Mouse (Mus musculus): ENCODE measurements around the gene Fsd2.
A peak's percentile ranks its signal among the peaks of the same experiment; 100 is the strongest.

Gene Fsd2

DNA sequence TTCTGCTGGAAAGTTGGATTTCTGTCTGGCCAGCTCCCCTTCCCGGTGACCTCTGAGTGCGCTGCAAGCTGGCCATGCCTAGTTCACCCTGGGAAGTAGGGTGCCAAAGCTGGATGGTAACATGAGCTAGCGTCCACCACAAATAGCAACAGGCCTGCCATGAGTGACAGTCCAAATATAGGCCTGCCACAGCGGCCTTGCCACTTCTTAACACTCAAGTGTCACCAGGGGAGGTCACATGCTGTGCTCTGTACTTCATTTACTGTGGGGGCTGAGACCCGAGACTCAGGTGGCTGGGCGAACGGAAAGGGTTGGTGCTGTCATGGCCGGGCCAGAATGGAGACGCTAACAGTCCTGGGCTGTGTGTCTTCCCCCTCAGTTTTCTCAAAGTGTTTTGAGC is at the start of gene Fsd2:
Gene Fsd2, minus strand, starts transcription at position 53 of the 400 bp plus-strand sequence.
- DNase-seq (ENCODE audit: low read depth, low spot score) = no peak

DNA sequence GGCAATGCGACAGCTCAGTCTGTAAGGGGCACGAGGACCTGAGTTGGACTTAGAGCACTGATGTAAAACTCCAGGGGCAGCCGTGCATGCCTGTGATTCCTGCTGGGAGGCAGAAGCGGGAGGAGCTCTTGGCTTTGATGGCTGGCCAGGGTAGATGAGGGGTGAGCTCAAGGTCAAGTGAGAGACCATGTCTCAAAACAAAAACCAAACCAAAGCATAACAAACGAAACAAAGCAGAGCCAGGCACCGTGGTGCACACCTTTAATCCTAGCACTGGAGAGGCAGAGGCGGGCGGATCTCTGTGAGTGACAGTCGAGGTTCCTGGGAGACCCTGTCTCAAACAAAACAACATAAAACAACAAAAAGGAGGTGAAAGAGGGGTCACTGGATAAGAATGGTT is 48.3 kb upstream of the Fsd2 start:
- peak; percentile 88 for DNase-seq (ENCODE audit: low read depth, low spot score)

DNA sequence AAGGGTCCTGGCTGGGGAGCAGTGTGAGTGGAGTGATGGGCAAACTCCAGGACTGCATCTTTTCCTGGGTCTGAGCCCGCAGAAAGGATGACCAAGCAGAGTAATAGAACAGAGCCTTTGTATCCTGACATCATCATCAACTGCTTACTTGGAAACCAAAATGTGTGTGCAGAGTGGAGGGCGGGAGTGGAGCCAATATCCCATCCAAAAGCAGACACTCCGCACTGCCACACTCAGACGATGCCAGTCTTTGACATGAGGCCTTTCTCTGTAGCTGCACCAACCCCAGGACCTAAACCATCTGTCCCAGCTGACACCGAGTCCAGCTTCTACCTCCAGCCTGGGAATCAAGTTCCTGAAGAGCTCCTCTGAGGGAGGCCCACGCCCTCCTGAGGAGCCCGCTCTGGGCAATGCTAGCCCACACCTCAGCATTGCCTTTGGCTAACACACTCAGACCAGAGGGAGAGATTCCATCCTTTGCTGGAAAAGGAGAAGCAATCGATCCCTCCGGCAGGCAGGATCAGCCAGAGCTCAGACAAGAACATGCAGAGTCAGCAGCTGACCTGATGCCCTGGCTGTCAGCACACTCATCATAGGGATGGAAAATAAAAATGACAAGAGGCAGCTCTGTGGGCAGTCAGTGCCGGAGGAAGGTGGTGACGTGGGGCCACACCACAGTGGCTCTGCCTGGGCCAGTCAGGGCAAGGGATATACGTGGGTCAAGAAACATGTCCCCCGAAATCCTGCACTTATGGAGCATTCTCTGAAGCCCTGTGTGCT is 46.3 kb upstream of the Fsd2 start:
- no peak for DNase-seq (ENCODE audit: low read depth, low spot score)

DNA sequence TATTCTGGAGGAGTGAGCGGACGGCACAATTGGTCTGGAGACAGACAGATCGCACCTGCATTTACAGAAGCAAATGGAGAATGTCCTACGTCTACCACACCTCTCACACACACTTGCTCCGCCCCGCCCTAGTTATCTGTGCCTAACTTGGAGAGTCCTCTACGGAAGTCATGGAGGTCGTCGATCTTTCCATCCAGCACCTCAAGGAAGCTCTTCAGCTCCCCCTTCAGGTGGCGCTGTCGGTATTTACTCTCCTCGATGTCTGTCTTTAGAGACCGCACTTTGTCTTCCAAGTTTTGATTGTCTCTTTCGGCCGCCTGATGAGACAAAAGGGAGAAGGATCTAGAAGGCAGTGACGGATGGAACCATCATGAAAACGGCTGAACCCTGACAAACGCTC is 43.4 kb upstream of the Fsd2 start:
- DNase-seq (ENCODE audit: low read depth, low spot score) = peak; percentile 93

DNA sequence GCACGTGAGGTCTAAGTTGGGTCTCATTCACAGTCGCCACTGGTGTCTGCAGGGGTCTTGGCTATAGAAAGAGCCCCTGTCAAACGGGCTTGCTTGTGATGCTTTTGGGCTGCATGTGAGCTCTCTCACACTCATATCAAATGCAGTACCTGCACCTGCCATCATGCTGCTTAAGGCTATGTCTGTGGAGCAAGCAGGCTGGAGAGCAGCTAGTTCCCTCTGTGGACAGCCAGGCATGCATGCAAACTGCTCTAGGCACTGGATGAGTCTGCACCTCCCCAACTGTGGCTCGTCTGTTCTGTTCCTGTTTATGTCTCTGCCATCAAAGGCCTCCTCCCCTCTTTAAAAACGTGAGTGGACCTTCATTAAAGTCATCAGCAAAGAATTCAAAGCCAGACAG is 39.7 kb upstream of the Fsd2 start:
- no peak for DNase-seq (ENCODE audit: low read depth, low spot score)

DNA sequence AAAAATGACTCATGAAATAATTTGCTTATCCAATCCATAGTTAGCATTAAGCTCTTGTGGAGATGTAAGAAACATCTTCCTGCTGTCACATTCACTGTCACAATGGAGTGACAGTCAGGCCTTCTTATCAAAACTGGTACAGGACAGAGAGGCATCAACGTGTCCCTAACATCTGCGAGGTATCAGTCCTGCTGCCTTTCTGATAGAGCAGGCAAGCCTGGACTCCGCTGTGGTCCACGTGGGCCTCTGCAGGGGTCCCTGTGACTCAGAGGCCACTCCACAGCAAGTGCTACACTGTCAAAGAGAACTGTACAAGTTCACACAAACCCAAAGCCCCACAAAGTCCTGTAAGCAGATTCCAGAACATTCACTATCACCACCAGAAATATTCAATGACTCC is 38.7 kb upstream of the Fsd2 start:
- no peak for DNase-seq (ENCODE audit: low read depth, low spot score)

DNA sequence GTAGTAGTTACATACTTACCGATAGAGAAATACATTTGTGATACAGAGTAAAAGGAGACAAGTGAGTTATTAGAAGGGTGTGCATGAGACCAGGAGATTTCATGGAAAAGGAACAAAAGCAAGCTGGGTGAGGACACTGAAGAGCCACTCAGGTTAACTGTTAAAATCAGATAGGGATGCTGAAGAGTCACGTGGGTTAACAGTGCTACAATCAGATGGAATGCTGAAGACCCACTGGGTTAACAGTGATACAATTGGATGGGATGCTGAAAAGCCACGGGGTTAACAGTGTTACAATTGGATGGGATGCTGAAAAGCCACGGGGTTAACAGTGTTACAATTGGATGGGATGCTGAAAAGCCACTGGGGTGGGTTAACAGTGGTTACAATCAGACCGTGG is 38.2 kb upstream of the Fsd2 start:
- DNase-seq (ENCODE audit: low read depth, low spot score) = no peak

DNA sequence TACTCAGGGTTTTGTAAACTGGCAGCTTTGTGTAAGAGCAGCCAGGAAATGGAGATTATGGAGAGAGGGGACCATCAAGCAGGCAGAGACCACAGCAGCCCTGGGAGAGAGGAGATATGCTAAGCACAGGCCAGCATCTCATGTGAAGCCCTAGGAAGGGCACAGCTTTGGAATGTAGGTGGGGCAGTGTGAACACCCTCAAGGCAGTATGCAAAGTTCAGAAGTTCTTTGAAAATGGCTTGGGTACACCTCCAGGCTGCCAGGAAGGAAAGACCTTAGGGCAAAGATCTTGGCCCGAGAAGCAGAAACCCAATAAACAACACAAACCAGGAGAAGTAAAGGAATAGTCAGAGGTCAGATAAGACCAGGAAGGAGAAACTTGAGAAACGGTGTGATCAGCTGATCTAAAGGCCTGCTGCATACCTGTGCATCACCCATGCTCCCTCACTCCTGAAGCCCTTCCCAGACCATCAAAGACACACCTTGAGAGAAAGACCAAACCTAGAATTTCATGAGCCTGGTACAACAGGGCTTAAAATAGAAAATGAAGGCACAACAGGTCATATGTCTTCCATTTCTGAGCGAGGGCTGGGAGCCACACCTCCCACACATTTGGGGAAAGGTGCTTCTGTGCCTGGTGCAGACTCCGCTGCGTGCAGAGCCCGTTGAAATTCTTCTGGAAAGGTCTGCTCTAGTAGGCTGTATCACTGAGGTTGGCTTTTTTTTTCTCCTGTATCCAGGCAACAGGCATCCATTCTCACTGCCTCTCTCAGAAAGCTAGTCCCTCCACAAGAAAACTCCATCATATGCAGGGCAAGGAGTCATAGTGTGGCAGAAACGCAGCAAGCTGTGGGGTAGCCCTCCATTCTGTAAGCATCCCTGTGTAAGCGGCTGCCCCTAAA is 32.9 kb upstream of the Fsd2 start:
- DNase-seq (ENCODE audit: low read depth, low spot score) = peak; percentile 88

DNA sequence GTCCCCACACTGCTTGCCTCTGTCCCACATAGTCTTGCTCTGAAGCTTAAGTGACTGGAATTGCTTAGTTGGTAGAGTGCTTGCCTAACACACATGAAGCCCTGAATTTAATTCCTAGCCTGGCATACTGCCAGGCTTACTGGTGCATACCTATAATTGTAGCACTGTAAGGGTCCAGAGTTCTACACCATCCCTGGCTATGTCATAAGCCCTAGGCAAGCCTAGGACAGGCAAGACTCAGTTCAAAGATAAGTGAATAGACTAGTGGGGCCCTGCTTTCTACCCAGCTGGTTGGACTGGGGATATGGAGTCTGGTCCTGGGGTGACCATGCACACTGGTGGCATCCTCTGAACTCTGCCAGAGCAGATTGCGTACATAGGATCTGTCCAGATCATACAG is 30.9 kb upstream of the Fsd2 start:
- no peak for DNase-seq (ENCODE audit: low read depth, low spot score)

DNA sequence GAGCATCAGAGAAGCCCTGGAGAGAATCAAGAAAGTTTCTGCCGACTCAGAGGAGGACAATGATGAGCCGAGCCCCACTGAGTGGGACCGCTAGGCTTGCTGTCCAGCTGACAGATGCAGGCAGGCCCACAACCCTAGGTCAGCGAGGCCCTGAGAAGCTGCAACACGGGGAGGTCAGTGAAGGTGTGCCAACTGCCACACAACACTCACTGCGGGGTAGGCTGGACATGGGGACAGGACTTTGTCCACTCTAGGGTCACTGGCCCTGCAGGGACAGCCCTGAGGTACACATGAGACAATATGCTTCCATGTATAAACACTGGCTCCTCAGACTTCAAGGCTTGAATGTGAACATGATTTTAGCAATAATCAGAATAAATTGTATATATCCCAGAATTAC is 29.3 kb upstream of the Fsd2 start:
- no peak for DNase-seq (ENCODE audit: low read depth, low spot score)

DNA sequence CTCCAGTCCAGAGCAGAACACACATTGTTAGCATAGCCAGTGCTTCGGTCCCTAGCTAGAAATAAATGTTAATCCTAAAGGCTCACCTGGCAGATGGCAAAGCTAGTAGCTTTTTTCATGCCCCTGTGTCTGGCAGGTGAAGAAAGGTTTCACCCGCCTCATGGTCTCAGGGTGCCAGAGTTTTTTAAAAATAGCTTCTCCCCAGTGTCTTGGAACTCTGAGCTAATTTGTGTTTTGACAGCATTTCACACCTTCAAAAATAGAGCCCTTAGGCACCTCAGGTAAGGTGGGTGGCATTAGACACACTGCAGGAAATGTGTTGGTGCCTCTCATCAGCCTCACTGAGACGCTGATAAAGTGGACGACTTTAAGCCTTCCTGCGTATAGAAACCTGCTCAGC is 28.3 kb upstream of the Fsd2 start:
- no peak for DNase-seq (ENCODE audit: low read depth, low spot score)

DNA sequence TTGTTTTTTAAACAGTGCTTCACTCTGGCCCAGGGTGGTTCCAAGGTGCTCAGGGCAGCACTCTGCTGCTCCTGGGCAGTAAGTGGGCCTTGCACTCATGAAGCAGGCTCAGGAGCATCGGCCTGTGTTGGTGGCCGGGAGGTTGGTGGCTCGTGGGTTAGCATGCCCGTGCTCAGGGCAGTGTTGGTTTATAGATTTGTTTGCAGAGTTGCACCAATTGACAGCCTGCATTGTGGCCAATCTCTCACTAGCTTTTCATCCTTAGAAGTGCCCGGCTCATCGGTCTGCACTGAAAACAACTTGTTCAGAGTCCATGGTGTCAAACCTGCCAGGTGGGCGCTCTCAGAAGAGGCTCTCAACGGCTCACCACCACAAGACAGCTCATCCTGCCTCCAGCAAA is 26.6 kb upstream of the Fsd2 start:
- DNase-seq (ENCODE audit: low read depth, low spot score) = no peak

DNA sequence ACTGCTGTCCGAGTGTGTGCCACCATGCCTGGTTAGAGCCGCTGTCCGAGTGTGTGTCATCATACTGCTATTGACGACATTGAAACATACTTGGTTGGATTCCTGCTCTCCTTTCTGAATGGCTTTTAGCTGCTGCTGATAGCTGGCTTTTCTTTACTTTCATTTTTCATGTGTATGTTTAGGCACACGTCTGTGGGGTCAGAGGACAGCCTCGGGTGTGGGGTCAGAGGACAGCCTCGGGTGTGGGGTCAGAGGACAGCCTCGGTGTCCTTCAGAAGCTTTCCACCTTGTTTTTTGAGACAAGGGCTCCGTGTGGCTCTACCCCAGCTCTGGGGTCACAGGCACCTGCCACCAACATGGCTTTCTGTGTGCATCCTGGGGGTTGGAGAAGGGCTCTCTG is 25.9 kb upstream of the Fsd2 start:
- DNase-seq (ENCODE audit: low read depth, low spot score) = no peak

DNA sequence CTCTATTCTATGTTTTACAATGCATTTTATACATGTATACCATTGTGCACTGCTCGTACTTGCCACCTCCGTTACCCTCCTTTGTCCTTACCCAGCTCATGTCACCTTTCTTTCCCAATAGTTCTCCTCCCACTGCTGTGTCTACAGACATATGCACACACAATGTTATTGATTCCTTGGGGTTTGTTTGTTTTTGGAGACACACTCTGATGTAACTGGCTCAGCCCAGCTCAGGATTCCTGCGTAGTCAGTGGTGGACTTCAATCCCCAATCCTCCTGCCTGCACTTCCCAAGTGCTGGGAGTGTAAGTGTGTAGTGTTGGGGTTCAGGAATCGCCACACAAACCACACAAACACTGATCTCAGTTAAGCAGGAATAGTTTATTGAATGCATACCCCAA is 20.5 kb upstream of the Fsd2 start:
- DNase-seq (ENCODE audit: low read depth, low spot score) = no peak

DNA sequence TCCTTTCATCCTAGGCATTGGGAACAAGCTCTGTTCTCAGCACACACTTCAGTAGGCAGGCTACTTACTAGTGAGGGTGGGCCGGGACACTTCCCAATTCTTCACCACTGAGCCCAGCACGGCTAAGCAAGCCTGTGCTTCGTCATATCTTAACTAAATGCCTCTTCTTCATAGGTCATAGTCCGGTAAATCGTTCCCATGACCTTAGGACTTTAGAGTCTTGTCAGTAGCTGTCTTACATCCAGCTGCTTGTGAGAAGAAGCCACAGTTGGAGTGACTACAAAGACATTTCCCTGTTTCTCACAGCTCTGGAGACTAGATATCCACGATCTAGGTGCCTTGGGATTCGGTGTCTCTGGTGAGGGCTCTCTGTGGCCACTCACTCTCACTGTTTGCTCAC is 18.6 kb upstream of the Fsd2 start:
- DNase-seq (ENCODE audit: low read depth, low spot score) = no peak

DNA sequence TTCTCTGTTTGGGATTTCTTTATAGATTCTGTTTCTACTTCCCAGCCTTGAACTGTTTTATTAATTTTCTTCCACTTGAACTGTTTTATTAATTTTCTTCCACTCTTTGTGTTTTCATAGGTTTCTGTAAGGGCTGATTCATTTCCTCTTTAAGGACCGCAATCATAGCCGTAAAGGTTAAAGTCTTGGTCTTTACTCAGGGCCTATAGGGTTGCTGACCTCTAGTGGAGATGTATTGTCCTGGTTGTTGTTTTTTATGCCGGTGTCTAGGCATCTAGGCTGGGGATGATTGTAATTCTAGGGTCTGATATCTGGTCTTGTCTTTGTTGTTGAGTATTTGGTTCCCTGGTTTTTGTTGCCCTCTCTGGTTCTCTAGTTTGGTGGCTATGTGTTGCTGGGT is 16.8 kb upstream of the Fsd2 start:
- DNase-seq (ENCODE audit: low read depth, low spot score) = peak; percentile 36

DNA sequence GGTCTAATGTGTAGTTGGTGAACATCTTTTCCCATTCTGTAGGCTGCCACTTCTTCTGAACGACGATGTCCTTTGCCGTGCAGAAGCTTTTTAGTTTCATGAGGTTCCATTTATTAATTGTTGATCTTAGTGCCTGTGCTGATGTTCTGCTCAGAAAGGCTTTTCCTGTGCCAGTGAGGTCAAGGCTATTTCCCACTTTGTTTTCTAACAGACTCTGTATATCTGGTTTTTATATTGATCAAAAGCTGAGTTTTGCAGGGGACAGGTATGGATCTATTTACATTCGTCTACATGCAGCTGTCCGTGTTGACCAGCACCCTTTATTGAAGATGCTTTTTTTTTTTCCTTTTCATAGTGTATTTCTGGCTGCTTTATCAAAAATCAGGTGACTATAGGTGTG is 12.6 kb upstream of the Fsd2 start:
- DNase-seq (ENCODE audit: low read depth, low spot score) = no peak

DNA sequence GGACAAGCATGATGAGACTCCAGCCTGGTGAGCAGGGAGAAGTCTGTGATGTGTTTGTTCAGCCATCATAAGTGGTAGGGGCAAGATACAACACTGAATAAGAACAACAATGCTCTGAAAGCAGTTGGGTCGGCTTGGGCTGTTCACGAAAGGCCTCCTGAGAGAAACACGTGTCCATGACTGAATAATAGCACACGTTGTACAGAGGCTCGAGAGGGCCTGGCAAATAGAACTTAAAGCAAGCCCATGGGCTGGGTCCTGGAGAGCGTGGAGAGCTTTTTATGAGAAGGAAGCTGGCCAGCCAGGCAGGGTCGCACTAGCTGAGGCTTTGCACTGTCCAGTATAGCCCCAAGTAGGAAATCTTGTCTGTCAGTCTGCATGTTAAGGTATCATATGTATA is 11.7 kb upstream of the Fsd2 start:
- no peak for DNase-seq (ENCODE audit: low read depth, low spot score)

DNA sequence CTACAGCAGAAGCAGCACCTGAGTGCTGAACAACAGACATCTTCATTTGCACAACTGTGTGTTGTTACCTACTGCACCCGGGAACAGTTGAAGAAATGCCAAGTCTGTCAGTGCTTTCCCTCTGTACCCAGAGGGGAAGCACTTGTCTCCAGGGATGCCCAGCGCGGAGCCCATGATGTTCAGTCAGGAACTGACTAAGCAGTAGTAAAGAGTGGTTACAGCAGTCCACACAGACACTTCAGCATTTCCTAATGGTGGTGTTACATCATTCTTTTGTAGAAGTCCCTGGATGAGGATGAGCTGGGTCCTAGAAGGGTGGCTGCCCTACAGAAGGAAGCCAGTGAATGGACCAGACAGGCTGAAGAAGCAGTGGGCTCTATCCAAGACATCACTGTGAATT is 11.1 kb upstream of the Fsd2 start:
- no peak for DNase-seq (ENCODE audit: low read depth, low spot score)

DNA sequence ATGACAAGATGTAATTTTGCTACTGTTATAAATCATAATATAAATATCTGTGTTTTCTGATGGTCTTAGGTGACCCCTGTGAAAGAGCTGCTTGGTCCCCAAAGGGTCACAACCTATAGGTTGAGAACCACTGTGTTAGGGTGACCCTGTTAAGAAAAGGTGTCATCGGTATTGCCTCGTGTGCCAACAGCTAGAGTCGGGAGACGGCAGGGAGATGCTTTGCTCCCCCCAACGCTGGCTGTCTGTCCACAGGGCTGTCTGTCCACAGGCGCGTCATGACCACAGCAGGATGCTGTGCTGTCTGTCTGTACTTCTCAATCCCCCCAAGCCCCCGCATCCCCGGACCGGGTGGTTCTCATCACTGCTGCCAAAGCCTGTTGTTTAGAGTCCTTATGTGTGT is 8.9 kb upstream of the Fsd2 start:
- DNase-seq (ENCODE audit: low read depth, low spot score) = no peak

DNA sequence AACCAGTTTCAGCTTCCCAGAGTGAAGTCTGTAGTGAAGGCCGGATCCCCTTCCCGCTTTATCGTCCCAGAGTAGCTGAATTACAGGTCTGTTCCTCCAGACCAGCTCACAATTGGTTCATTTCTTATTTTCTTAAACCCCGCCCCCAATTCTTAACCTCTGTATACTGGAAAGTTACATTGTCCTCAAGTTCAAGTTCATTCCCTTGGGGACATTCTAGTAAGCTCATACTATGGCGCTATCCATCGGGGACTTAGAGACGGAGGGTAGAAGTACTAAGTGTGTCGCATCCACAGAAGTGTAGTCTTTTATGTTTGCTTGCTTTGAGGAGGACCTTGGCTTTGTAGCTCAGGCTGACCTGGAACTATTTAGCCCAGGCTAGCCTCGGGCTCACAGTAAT is 7.1 kb upstream of the Fsd2 start:
- DNase-seq (ENCODE audit: low read depth, low spot score) = peak; percentile 32

DNA sequence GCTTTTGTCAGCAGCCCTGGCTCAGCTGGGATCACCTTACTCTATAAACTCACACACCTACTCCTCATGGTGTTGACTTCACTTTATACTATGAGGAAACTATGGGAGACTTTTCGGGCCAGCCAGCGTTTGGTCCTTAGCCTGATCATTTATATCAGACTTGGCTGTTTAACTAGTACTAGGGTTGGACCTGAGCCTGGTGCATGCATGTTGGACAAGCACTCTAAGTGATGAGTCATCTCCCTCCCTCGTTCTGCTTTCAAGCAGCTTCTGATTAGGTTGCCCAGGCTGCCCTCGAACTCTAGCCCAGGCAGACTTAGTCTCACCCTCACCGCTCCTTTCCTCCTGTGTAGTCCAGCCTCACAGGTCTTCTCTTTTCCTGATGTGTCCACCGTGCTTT is 6.7 kb upstream of the Fsd2 start:
- peak; percentile 39 for DNase-seq (ENCODE audit: low read depth, low spot score)

DNA sequence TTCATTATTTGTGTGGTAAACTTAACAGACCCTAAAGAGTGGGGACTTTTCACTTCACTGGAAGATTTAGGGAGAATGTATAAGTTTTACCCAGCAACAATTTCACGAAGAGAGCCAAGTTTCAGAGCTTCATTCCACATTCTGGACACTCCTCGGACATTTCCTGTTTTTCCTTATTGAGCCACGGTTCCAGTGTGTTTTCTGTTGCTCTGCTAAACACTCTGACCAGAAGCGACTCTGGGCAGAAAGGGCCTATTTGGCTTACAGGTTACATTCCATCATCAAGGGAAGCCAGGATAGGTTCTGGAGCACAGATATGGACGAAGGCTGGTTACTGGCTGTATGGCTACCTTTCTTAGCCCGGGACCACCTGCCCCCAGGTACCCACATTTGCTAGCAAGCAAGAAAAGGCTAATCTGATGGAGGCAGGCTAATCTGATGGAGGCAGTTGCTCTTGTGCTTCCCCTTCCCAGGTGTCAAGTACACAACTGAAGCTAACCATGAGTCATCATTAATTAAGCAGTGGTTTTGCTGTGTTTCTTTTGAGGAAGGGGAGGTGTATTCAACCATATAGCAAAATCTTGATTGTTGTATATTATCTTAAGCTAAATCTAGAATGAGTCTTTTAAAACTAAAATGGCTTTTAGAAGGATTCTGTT is 6.0 kb upstream of the Fsd2 start:
- no peak for DNase-seq (ENCODE audit: low read depth, low spot score)

All from ZHBTc4 (cell line).